Mouse (Mus musculus) G1E (cell line): ENCODE measurements at regions not wholly inside any gene's neighbourhood (a gene's known extent, or its start where the extent isn't known, plus 50 kb on each side); places are given as distances from the start of the nearest gene placed in this dataset.

Experiments
- CTCF ChIP-seq: IDR thresholded peaks from 2 replicates; pipeline ENCODE4 v1.5.1; 2012; ENCODE audit warnings: low read depth, low read length, inconsistent platforms, mixed read lengths
- GATA1 ChIP-seq: IDR thresholded peaks from 2 replicates; pipeline ENCODE4 v1.6.1; 2012; ENCODE audit warnings: borderline replicate concordance, low read length, inconsistent platforms, mixed read lengths
- GATA2 ChIP-seq: IDR thresholded peaks from 2 replicates; pipeline ENCODE4 v1.6.1; 2012; ENCODE audit warnings: low read depth, low read length, inconsistent platforms, borderline replicate concordance
- POLR2AphosphoS5 ChIP-seq: IDR thresholded peaks from 2 replicates; pipeline ENCODE4 v1.6.1; 2012; ENCODE audit warnings: low read depth, low read length, inconsistent platforms; ENCODE audit not compliant: insufficient replicate concordance
- TAL1 ChIP-seq: conservative IDR thresholded peaks from 2 replicates; pipeline ENCODE4 v1.6.1; 2012; ENCODE audit warnings: low read depth, low read length, inconsistent platforms, mixed read lengths

GRCm38 (mm10) chr1:42252386-42252785 is 443.2 kb upstream of the Pou3f3 start:
- TF ChIP-seq CTCF: no peak
- TF ChIP-seq POLR2AphosphoS5: no peak
- TF ChIP-seq TAL1: no peak
- no peak for TF ChIP-seq GATA1
- TF ChIP-seq GATA2: no peak
